Mouse (Mus musculus): ENCODE results near the gene Txndc15. TPM values are rescaled to one million over a fixed set of nuclear protein-coding genes. Genes with fewer than 3 reads are reported as not detected.
A peak's percentile ranks its signal among the peaks of the same experiment; 100 is the strongest.

The Txndc15 gene
- polyA plus RNA-seq, 1 experiment = 32.8 TPM

DNA sequence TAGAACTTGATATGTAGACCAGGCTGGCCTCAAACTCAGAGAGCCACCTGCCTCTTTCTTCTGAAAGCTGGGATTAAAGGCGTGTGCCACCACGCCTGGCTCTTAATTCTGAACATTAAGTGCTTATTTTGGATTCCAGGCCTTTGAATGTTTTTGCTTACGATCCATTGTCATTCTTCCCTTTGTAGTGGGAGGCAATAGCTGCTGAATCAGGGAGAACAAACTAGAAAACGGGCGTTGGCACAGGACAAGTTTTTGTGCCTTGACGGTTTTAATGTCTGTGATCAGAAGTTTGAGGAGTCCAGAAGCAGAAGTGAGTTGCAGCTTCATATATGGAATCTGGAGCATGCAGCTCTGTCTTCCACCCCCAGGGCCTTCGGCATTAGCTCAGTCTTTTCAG, 16.3 kb downstream of the Txndc15 start:
- 93% methylated on average over 7 of the region's 7 CpGs for WGBS
- no peaks in the 10 kb centered on the region; the same call in 1 of the 2 replicates for H3K4me1 ChIP-seq (ENCODE audit: control insufficient read depth, insufficient read depth, insufficient read length, low read length)
- no peak for TF ChIP-seq CTCF (IDR thresholded peaks at IDR 0.05; ENCODE audit: extremely low read depth, insufficient read length, insufficient replicate concordance, low read depth, low read length)
- no peak for TF ChIP-seq POLR2A (IDR thresholded peaks at IDR 0.05; ENCODE audit: low read depth, low read length)
- no peak overlapping the region for H3K27ac ChIP-seq (ENCODE audit: insufficient read depth, low read depth, low read length)
- H3K27me3 ChIP-seq (ENCODE audit: control insufficient read depth, insufficient read depth, low read length) = no peaks in the 10 kb centered on the region
- H3K36me3 ChIP-seq (ENCODE audit: control insufficient read depth, insufficient read depth, low read length) = no peaks in the 10 kb centered on the region
- no peak overlapping the region for H3K4me3 ChIP-seq (ENCODE audit: low read depth, low read length)

DNA sequence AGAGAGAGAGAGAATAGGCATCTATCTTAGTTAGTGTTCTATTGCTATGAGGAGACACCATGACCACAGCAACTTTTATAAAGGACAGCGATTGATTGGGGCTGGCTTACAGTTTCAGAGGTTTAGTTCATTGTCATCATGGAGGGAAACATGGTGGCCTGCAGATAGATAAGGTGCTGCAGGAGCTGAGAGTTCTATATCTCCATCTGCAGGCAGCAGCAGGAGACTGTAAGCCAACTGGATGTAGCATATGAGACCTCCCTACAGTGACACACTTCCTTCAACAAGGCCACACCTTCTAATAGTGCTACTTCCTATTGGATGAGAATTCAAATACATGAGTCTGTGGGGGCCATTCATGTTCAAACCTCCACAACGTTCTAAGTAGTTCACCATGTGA, 17.7 kb downstream of the Txndc15 start:
- no peak for TF ChIP-seq POLR2A (IDR thresholded peaks at IDR 0.05; ENCODE audit: low read depth, low read length)
- no peak for TF ChIP-seq CTCF (IDR thresholded peaks at IDR 0.05; ENCODE audit: extremely low read depth, insufficient read length, insufficient replicate concordance, low read depth, low read length)
- Histone ChIP-seq H3K27me3 (ENCODE audit: control insufficient read depth, insufficient read depth, low read length) (no peaks in the 10 kb centered on the region), H3K4me1 (ENCODE audit: control insufficient read depth, insufficient read depth, insufficient read length, low read length) (no peaks in the 10 kb centered on the region; the same call in 1 of the 2 replicates), H3K4me3 (ENCODE audit: low read depth, low read length) (no peak overlapping the region), H3K36me3 (ENCODE audit: control insufficient read depth, insufficient read depth, low read length) (no peaks in the 10 kb centered on the region), H3K27ac (ENCODE audit: insufficient read depth, low read depth, low read length) (no peak overlapping the region)
- WGBS = 78% methylated on average over 2 of the region's 2 CpGs

DNA sequence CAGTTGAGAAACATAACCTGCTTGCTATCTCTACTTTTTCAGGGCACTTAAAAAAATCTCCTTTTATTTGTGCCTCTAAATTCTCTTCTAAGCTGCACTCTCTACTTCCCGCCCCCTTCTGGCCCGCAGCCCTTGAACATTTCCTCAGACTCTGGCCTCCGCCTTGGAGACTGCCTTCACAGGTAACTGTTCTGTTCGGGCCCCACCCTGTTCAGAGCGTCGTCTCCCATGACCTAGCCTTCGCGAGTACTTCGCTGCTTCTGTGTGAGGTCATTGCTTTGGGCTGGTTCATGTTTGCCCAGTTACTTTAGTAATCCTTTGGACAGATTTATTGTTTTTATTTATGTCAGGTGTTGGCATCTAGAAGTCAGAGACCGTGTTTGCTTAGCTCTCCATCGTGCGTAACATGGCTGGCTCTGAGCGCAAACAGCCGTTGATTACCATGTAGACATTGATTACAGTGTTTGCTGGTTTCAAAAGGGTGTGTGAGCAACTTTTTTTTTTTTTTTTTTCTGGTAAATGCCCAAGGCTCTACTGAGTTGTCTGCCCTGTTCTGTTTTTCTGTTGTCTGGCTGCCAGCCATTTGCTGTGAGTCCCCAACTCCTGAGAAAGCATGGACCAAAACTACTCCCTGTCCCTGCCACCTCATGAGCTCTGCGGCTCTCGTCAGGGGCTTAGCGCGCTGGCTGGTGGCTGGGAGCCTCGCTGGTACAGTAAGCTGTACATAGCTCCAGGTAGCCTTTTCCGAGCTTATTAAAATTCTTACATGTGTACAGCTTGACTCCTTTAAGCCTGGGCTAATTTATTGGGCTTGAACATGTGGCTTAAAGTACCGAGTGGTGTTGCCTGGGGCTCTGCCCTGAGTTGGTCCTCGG, 19.4 kb downstream of the Txndc15 start:
- TF ChIP-seq CTCF (IDR thresholded peaks at IDR 0.05; ENCODE audit: extremely low read depth, insufficient read length, insufficient replicate concordance, low read depth, low read length) = no peak
- no peak for TF ChIP-seq POLR2A (IDR thresholded peaks at IDR 0.05; ENCODE audit: low read depth, low read length)
- Histone ChIP-seq H3K36me3 (ENCODE audit: control insufficient read depth, insufficient read depth, low read length) (no peaks in the 10 kb centered on the region), H3K27me3 (ENCODE audit: control insufficient read depth, insufficient read depth, low read length) (no peaks in the 10 kb centered on the region), H3K4me1 (ENCODE audit: control insufficient read depth, insufficient read depth, insufficient read length, low read length) (no peaks in the 10 kb centered on the region; the same call in 1 of the 2 replicates), H3K27ac (ENCODE audit: insufficient read depth, low read depth, low read length) (no peak overlapping the region), H3K4me3 (ENCODE audit: low read depth, low read length) (no peak overlapping the region)
- 46% methylated on average over 22 of the region's 22 CpGs for WGBS

DNA sequence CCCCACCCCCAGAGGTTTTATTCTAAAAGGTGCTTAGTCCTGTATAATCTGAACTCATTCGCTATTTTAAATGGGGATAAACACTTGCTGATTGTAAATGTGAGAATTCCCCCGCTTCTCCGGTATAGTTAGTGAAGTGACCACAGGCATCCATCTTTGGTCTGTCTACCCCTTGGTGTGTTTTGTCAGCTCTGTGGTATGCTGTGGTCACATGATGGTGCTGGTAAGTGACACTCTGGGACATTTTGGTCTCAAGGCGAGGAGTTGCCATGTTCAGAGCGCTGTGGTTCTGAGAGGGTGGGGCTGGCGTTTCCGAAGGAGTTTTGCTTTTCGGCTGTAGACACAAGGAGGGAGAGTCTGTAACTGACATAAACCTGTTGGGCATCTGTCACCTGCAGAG, 23.4 kb downstream of the Txndc15 start:
- no peaks in the 10 kb centered on the region for H3K36me3 ChIP-seq (ENCODE audit: control insufficient read depth, insufficient read depth, low read length)
- no peaks in the 10 kb centered on the region; the same call in 1 of the 2 replicates for H3K4me1 ChIP-seq (ENCODE audit: control insufficient read depth, insufficient read depth, insufficient read length, low read length)
- TF ChIP-seq POLR2A (IDR thresholded peaks at IDR 0.05; ENCODE audit: low read depth, low read length) (no peak), CTCF (IDR thresholded peaks at IDR 0.05; ENCODE audit: extremely low read depth, insufficient read length, insufficient replicate concordance, low read depth, low read length) (no peak)
- H3K27ac ChIP-seq (ENCODE audit: insufficient read depth, low read depth, low read length) = no peak overlapping the region
- H3K4me3 ChIP-seq (ENCODE audit: low read depth, low read length) = no peak overlapping the region
- no peaks in the 10 kb centered on the region for H3K27me3 ChIP-seq (ENCODE audit: control insufficient read depth, insufficient read depth, low read length)
- 90% methylated on average over 8 of the region's 8 CpGs for WGBS

DNA sequence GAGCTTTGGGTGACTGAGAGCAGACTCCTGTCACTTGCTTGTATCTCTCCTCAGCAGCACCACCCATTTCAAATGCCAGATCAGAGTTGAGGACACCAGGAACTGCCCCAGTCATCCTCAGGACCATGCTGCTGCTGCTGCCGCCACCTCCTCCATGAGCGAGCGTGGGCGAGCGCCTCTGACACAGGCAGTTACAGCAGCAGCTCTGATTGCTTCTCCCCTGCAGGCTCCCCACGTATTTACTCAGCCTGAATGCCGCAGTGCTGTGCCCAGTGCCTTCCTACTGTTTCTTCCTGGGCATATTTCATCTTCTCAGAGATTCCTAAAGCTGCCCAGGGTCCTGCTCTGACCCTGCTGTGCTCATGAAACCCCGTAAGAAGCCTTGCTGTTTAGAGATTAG, 27.9 kb downstream of the Txndc15 start:
- Histone ChIP-seq H3K27ac (ENCODE audit: insufficient read depth, low read depth, low read length) (no peak overlapping the region), H3K27me3 (ENCODE audit: control insufficient read depth, insufficient read depth, low read length) (no peaks in the 10 kb centered on the region), H3K36me3 (ENCODE audit: control insufficient read depth, insufficient read depth, low read length) (no peaks in the 10 kb centered on the region), H3K4me3 (ENCODE audit: low read depth, low read length) (no peak overlapping the region), H3K4me1 (ENCODE audit: control insufficient read depth, insufficient read depth, insufficient read length, low read length) (no peaks in the 10 kb centered on the region)
- TF ChIP-seq CTCF (IDR thresholded peaks at IDR 0.05; ENCODE audit: extremely low read depth, insufficient read length, insufficient replicate concordance, low read depth, low read length) = no peak
- no peak for TF ChIP-seq POLR2A (IDR thresholded peaks at IDR 0.05; ENCODE audit: low read depth, low read length)
- WGBS = 89% methylated on average over 8 of the region's 8 CpGs

DNA sequence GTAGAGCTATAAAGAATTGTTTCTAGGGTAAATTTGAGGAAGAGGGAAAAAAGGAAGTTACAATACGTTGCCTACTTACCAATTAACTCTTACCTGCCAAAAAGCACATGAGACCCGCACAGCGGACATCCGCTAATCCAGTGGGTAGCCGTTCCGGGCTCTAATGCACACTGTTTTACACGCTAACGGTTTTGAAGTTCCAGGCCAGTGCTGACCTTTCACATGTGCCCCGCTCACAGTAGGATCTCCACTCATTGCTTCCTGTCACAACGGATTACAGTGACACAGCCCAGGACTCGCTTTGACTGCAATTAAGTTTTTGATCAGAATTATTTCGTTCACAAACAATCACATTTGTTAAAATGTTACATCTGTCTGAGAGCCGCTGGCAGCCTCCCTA, 39.9 kb downstream of the Txndc15 start:
- 78% methylated on average over 13 of the region's 13 CpGs for WGBS
- Histone ChIP-seq H3K27me3 (ENCODE audit: control insufficient read depth, insufficient read depth, low read length) (no peaks in the 10 kb centered on the region), H3K4me1 (ENCODE audit: control insufficient read depth, insufficient read depth, insufficient read length, low read length) (no peaks in the 10 kb centered on the region), H3K27ac (ENCODE audit: insufficient read depth, low read depth, low read length) (no peak overlapping the region), H3K36me3 (ENCODE audit: control insufficient read depth, insufficient read depth, low read length) (no peaks in the 10 kb centered on the region), H3K4me3 (ENCODE audit: low read depth, low read length) (no peak overlapping the region)
- no peak for TF ChIP-seq CTCF (IDR thresholded peaks at IDR 0.05; ENCODE audit: extremely low read depth, insufficient read length, insufficient replicate concordance, low read depth, low read length)
- no peak for TF ChIP-seq POLR2A (IDR thresholded peaks at IDR 0.05; ENCODE audit: low read depth, low read length)

DNA sequence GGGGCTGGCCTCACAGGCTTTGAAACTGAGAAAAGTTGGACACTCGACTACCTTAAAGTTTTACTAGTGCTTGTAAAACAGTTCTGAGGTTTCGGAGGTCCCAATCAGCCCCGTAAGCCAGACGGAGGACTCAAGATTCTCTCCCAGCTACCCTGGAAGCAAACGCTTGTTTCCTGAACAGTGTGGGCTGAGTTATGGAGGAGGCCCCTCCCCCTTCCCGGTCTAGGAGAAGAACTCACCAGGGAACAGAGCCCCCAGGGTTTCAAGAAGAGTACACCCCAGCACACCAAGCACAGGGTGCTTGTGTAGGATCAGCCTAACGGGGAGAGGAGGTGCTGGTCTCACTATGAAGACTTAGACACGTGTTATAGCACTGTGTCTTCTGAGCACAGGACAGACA, 42.3 kb downstream of the Txndc15 start:
- Histone ChIP-seq H3K36me3 (ENCODE audit: control insufficient read depth, insufficient read depth, low read length) (no peaks in the 10 kb centered on the region), H3K27ac (ENCODE audit: insufficient read depth, low read depth, low read length) (0 out of 2 replicates have a peak overlapping the region, but pooled peaks have one; percentile 32), H3K4me1 (ENCODE audit: control insufficient read depth, insufficient read depth, insufficient read length, low read length) (no peaks in the 10 kb centered on the region), H3K27me3 (ENCODE audit: control insufficient read depth, insufficient read depth, low read length) (no peaks in the 10 kb centered on the region), H3K4me3 (ENCODE audit: low read depth, low read length) (peak overlapping the region; percentile 1; the same call in 1 of the 2 replicates)
- TF ChIP-seq POLR2A (IDR thresholded peaks at IDR 0.05; ENCODE audit: low read depth, low read length) (no peak), CTCF (IDR thresholded peaks at IDR 0.05; ENCODE audit: extremely low read depth, insufficient read length, insufficient replicate concordance, low read depth, low read length) (0 out of 2 replicates have a peak, but pooled peaks have one; percentile 4)
- WGBS = 57% methylated on average over 8 of the region's 8 CpGs

Measured in small intestine, adult 2 months (tissue).